Mouse (Mus musculus) liver, adult 2 months (tissue): ENCODE measurements at regions not wholly inside any gene's neighbourhood (a gene's known extent, or its start where the extent isn't known, plus 50 kb on each side); places are given as distances from the start of the nearest gene placed in this dataset.
A peak's percentile ranks its signal among the peaks of the same experiment; 100 is the strongest.

Experiments
- DNase-seq: peaks from one replicate; pipeline ENCODE4 v3.0.0-alpha.2; 2011; ENCODE audit warnings: low read depth, low spot score; ENCODE audit errors: extremely low read depth
- H3K27ac ChIP-seq: fragments of 200-500 bp; replicated peaks from 2 replicates; pipeline ENCODE4 v1.5.1; 2012; ENCODE audit warnings: low read depth, mild to moderate bottlenecking, control low read depth, inconsistent platforms, low read length; ENCODE audit not compliant: insufficient read depth
- H3K27me3 ChIP-seq: fragments of 200-500 bp; 2 replicates; pipeline ENCODE4 v1.6.1; 2012; ENCODE audit warnings: mild to moderate bottlenecking, moderate library complexity, low read length, inconsistent platforms; ENCODE audit not compliant: control insufficient read depth, insufficient read depth
- H3K36me3 ChIP-seq: fragments of 200-500 bp; 2 replicates; pipeline ENCODE4 v1.6.1; 2012; ENCODE audit warnings: low read length, inconsistent platforms; ENCODE audit not compliant: control insufficient read depth, insufficient read depth
- H3K4me1 ChIP-seq: fragments of 200-500 bp; 2 replicates; pipeline ENCODE4 v1.6.1; 2011; ENCODE audit warnings: low read length; ENCODE audit not compliant: control insufficient read depth, insufficient read depth
- H3K4me3 ChIP-seq: fragments of 200-500 bp; 2 replicates; pipeline ENCODE4 v1.5.1; 2011; ENCODE audit warnings: low read depth, mild to moderate bottlenecking, control low read depth, low read length, moderate library complexity; ENCODE audit not compliant: insufficient read depth
- H3K79me2 ChIP-seq: fragments of 200-500 bp; 2 replicates; pipeline ENCODE4 v1.6.1; 2012; ENCODE audit warnings: inconsistent platforms, mild to moderate bottlenecking, low read length, moderate library complexity; ENCODE audit not compliant: control insufficient read depth, insufficient read depth
- H3K9ac ChIP-seq: fragments of 200-500 bp; 2 replicates; pipeline ENCODE4 v1.6.1; 2012; ENCODE audit warnings: low read depth, mild to moderate bottlenecking, control low read depth, inconsistent platforms, low read length
- CTCF ChIP-seq: fragments of 200-500 bp; IDR thresholded peaks from 2 replicates; pipeline ENCODE4 v1.5.1; 2011; ENCODE audit warnings: low read depth, low read length, control low read depth
- POLR2A ChIP-seq: fragments of 200-500 bp; IDR thresholded peaks from 2 replicates; pipeline ENCODE4 v1.6.1; 2011; ENCODE audit warnings: low read length, control low read depth; ENCODE audit not compliant: insufficient read depth; ENCODE audit errors: extremely low read depth
- WGBS: fragments of 180-500 bp; shearing (Covaris S2); methylation state at CpG from one replicate; pipeline ENCODE4 v1.1.7; 2018; 5-methylcytosine and 5-hydroxymethylcytosine counted together

DNA sequence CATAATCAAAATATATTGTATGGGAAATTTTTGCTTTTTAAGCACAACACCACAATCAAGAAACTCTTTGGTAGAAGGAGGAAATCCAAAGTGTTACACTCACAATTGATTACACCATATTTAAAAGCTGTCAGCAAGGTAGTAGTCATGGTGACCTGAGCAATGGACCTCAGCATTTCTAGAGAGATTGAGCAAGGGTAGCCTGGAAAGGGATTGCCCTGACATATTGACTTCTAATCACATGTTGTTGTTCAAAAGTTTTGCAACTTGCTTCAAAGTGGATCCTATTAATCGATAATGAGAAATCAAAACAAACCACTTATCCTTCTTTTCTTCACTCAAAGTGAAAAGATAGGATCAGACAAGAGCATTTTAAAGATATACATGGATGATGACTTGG is 343.9 kb downstream of the Basp1 start:
- Histone ChIP-seq H3K27me3 (no peaks in the 10 kb centered on the region), H3K4me3 (no peak overlapping the region), H3K4me1 (peaks cover 1% of the 10 kb centered on the region; the same call in 1 of the 2 replicates), H3K36me3 (no peaks in the 10 kb centered on the region), H3K79me2 (no peaks in the 10 kb centered on the region), H3K27ac (no peak overlapping the region), H3K9ac (no peak overlapping the region)
- no peak for TF ChIP-seq CTCF
- TF ChIP-seq POLR2A: no peak
- WGBS: 49% methylated on average over 1 of the region's 1 CpGs
- peak; percentile 92 for DNase-seq

DNA sequence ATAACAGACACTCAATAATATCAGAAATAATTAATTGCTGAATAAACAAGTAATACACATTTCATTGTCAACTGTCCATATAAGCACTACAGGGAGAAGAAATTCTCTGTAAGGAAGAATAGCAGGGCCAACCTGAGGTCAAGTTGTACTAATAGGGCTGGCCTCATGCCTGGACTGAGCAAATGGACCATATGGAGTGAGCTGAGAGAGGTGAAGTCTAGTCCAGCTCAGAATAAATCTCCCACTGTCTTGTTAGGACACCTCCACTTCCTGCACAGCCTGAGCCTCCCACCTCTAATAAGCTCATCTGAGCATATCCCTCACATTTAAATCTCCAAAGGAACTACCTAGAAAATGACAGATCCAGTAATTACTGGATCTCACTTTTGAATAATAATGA is 354.2 kb downstream of the Basp1 start:
- no peak for DNase-seq
- H3K4me1 ChIP-seq: no peaks in the 10 kb centered on the region
- H3K27me3 ChIP-seq: no peaks in the 10 kb centered on the region
- H3K27ac ChIP-seq: no peak overlapping the region
- no peaks in the 10 kb centered on the region for H3K79me2 ChIP-seq
- no peaks in the 10 kb centered on the region for H3K36me3 ChIP-seq
- TF ChIP-seq POLR2A (no peak), CTCF (no peak)
- H3K9ac ChIP-seq: no peak overlapping the region
- H3K4me3 ChIP-seq: no peak overlapping the region

- H3K79me2 ChIP-seq: no peaks in the 10 kb centered on the region
- TF ChIP-seq CTCF (peak; percentile 48), POLR2A (no peak)
- peak; percentile 54 for DNase-seq
- H3K27ac ChIP-seq: no peak overlapping the region
- no peak overlapping the region for H3K4me3 ChIP-seq
- no peak overlapping the region for H3K9ac ChIP-seq
- H3K36me3 ChIP-seq: no peaks in the 10 kb centered on the region
- WGBS: 28% methylated on average over 1 of the region's 1 CpGs
- H3K27me3 ChIP-seq: no peaks in the 10 kb centered on the region
- H3K4me1 ChIP-seq: no peaks in the 10 kb centered on the region
These were observed 365.7 kb downstream of the Basp1 start for GRCm38 (mm10) chr15:25047875-25048274.

DNA sequence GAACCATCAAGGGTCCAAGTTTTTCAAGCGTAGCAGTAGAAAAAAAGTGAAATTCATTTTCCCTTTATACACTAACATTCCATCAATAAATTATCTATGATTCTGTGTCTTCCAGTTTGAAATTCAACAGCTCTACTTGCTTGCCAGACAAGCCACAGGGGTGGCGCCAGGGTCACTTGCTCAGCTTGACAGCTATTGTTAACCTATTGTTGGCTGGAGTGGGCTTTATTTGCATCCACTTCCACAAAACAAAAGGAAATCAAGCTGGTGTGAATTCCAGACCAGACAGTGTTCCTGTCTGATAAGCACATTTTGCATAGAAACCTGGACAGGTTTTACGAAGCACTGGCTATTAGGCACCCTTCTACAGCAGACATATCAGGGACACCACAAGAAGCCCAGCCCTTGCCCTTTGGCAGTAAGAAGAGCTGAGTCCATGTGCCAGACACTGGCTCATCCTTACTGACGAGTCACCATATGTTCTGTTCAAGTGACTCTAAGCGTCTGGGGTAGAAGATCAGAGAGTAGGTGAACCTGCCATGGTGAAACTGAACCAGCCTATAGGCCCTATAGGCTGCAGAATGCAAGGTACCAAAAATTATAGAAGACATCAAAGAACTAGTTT is 366.9 kb downstream of the Basp1 start:
- H3K9ac ChIP-seq: no peak overlapping the region
- DNase-seq: no peak
- no peak overlapping the region for H3K27ac ChIP-seq
- no peaks in the 10 kb centered on the region for H3K4me1 ChIP-seq
- no peaks in the 10 kb centered on the region for H3K79me2 ChIP-seq
- no peaks in the 10 kb centered on the region for H3K27me3 ChIP-seq
- no peaks in the 10 kb centered on the region for H3K36me3 ChIP-seq
- TF ChIP-seq CTCF: no peak
- TF ChIP-seq POLR2A: no peak
- 66% methylated on average over 5 of the region's 5 CpGs for WGBS
- no peak overlapping the region for H3K4me3 ChIP-seq

GRCm38 (mm10) chr15:25036231-25036630 is 377.3 kb downstream of the Basp1 start:
- Histone ChIP-seq H3K79me2 (no peaks in the 10 kb centered on the region), H3K4me1 (no peaks in the 10 kb centered on the region), H3K36me3 (no peaks in the 10 kb centered on the region), H3K4me3 (no peak overlapping the region), H3K9ac (no peak overlapping the region), H3K27me3 (0 out of 2 replicates have a peak, but pooled peaks cover 2% of the 10 kb centered on the region), H3K27ac (no peak overlapping the region)
- DNase-seq: no peak
- 89% methylated on average over 3 of the region's 3 CpGs for WGBS
- TF ChIP-seq CTCF: no peak

DNA sequence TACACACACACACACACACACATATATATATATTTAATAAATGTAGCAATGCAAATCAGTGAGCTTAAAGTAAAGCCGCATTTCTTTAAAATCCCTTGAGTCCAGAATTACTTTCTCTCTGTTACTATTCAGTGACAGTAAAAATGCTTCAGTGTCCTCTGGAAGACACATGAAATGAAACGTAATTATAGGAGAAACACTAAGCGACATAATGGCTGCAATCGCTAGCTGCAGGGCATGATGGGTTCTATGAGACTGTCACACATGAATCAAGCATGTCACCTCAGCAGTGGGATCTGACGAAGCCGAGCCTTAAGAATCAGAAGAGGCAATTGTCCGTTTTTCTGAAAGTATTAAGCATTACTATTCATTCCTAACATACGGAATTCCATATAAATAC is 385.7 kb downstream of the Basp1 start:
- WGBS: 90% methylated on average over 8 of the region's 8 CpGs
- H3K27ac ChIP-seq: no peak overlapping the region
- H3K9ac ChIP-seq: no peak overlapping the region
- H3K79me2 ChIP-seq: no peaks in the 10 kb centered on the region
- H3K36me3 ChIP-seq: no peaks in the 10 kb centered on the region
- H3K4me1 ChIP-seq: no peaks in the 10 kb centered on the region
- no peak for DNase-seq
- no peak for TF ChIP-seq CTCF
- TF ChIP-seq POLR2A: no peak
- H3K4me3 ChIP-seq: no peak overlapping the region
- 0 out of 2 replicates have a peak, but pooled peaks cover 3% of the 10 kb centered on the region for H3K27me3 ChIP-seq
